Mouse (Mus musculus) G1E (cell line): ENCODE measurements at regions not wholly inside any gene's neighbourhood (a gene's known extent, or its start where the extent isn't known, plus 50 kb on each side); places are given as distances from the start of the nearest gene placed in this dataset.

Experiments
- CTCF ChIP-seq: IDR thresholded peaks from 2 replicates; pipeline ENCODE4 v1.5.1; 2012; ENCODE audit warnings: low read depth, low read length, inconsistent platforms, mixed read lengths
- TAL1 ChIP-seq: conservative IDR thresholded peaks from 2 replicates; pipeline ENCODE4 v1.6.1; 2012; ENCODE audit warnings: low read depth, low read length, inconsistent platforms, mixed read lengths

GRCm38 (mm10) chr6:101902276-101902675 lies 524.6 kb upstream of the Pdzrn3 start:
- TF ChIP-seq CTCF (no peak), TAL1 (no peak)
